Mouse (Mus musculus): ENCODE measurements around the gene Irf2bp1.

GRCm38 (mm10) chr7:19010581-19010980 is 6.7 kb downstream of the Irf2bp1 start:
- TF ChIP-seq ZNF384 (IDR thresholded peaks at IDR 0.05; ENCODE audit: low read depth, low read length) (no peak), ZC3H11A (IDR thresholded peaks at IDR 0.05; ENCODE audit: borderline replicate concordance, low read depth, low read length) (no peak)
